Mouse (Mus musculus) heart, adult 8-10 months (tissue): ENCODE measurements around the gene Foxp4. TPM values are rescaled to one million over a fixed set of nuclear protein-coding genes. Genes with fewer than 3 reads are reported as not detected.
"Not testable (repeated sequence)": the region's sequence is repeated elsewhere in the genome, so short reads cannot be mapped to it uniquely, and the experiment has no call there.

ENCODE experiments used
- DNase-seq: peaks from one replicate; pipeline ENCODE4 v3.0.0; 2022; ENCODE audit warnings: low spot score
- total RNA-seq, 4 experiments: library from RNA; stranded (reverse); gene quantifications; 2 replicates each; pipeline ENCODE4 v1.2.4; 2022

The Foxp4 gene
- total RNA-seq, 4 experiments from 2014 or later: 10.2 to 12.7 (median 10.5) TPM

DNA sequence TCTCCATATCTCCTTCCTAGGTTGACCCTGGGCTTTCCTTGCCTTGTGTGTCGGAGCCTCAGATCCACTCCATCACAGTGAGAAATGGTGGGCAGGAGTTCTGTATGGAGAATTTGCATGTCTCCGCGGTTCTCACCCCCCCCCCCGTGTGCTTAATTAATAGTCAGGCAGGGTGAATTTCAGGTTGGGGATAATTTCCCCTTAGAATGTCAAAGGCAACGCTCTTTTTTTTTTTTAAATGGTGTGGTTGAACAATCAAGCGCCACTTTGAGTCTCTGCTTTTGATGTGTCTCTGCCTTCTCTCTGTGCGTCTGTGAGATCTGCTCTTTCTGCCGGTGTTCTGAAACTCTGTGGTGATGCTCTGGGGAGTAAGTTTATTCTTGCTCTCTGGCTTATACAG, 69.5 kb downstream of the Foxp4 start:
- DNase-seq: no peak

- no peak for DNase-seq
Measured at GRCm38 (mm10) chr17:47853760-47854159, 70.7 kb downstream of the Foxp4 start.

DNA sequence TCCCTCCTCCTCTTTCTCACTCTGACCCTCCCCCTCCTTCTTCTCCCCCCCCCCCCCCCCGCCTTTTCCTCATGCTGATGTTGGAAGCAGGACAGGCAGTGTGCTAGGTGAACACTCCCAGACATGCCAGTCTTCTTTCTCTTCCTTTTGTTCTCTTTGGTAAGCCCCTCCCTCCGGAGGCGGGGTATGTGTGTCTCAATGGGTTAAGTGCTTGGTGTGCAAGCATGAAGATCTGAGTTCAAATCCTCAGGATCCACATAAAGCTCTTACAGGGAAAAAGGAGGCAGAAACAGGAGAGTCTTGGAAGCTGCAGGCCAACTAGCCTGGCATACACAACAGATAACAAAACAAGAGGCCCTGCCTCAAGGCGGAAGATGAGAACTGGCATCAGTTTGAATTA, 71.1 kb downstream of the Foxp4 start:
- DNase-seq: no peak

DNA sequence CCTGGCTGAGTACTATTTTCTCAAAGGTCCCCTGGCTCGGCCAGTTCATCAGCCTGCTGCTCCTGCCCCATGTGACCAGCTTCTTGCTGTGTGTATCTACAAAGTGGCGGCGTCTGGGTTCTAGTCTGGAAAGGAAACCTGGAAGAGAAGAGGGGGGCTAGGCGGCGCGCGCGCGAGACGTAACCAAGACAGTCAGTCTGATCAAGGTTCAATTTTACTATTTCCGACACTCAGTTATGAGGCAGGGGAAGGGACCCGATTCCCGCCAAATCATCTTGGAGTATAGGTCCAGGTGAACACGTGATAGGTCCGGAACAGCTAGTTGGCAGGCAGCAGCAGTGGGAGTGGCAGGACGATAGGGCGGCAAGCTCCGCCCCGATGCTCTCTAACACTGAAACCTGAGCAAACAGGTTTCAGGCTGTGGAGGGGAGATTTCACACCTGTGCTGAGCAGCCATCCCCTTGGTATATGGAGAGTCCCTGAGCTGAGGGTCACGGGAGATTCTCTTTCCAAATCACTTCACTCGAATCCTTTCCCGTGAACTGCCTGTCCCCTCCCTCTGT, 72.6 kb downstream of the Foxp4 start:
- not testable (repeated sequence) for DNase-seq

- DNase-seq: no peak
Measured at GRCm38 (mm10) chr17:47850639-47851314, 73.7 kb downstream of the Foxp4 start.

DNA sequence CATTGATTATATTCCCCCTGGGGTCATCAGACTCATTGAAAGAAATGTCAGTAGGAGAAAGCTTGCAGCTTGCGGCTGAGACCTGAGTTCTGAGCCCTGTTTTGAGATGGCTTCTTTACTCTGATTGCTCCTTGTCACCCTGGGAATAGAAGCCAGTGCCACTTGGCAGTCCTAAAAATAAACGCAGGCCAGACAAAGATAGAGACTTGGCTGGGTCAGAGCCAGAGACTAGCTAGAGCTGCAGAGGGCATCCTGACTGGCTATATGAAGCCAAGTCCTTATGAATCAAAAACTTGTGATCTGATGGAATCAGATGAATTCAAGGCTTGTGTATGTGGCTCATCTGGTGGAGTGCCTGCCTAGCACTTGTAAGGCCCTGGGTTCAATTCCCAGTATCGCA, 74.4 kb downstream of the Foxp4 start:
- DNase-seq: peak; percentile 65

- no peak for DNase-seq
Measured at GRCm38 (mm10) chr17:47847985-47848384, 76.5 kb downstream of the Foxp4 start.

DNA sequence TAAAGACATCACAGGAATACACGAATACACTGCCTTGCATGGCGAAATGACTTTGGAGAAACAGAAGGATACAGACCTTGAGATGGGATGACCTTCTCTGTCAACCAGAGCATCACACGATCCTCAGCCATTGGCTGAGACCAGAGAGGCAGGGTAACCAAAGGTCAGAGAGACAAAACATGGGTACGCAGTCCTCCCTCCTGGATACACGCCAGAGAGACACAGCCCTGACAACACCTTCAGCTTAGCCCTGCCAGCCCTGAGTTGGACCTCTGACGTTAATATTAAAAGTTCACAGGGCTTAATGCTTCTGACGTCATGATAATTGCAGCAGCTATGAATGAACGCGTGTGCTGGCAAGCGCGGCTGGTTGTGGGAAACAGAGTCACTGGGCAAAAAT, 78.8 kb downstream of the Foxp4 start:
- DNase-seq: no peak

DNA sequence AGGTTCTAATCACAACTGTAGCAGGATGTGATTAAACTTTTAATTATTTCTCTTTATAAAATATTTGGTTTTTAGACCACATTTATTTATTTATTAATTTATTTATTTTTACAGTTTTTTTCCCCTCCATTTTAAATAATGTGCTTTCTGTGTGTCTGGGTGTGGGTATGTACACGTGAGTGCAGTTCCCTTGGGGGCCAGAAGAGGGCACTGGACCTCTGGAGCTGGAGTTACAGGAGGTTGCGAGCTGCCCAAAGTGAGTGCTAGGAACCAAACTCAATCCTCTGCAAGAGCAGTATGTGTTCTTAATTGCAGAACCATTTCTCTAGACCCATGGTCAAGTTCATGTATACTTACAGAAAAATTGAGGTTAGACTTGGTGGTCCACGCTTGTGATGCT, 81.0 kb downstream of the Foxp4 start:
- no peak for DNase-seq

GRCm38 (mm10) chr17:47841931-47842623, 82.4 kb downstream of the Foxp4 start:
- DNase-seq: peak; percentile 90

- no peak for DNase-seq
Measured at GRCm38 (mm10) chr17:47841521-47841920, 82.9 kb downstream of the Foxp4 start.

GRCm38 (mm10) chr17:47837808-47838207, 86.6 kb downstream of the Foxp4 start:
- DNase-seq: no peak

GRCm38 (mm10) chr17:47834482-47834767, 90.0 kb downstream of the Foxp4 start, which contains the start of gene Mdfi:
TSS of gene Mdfi (minus strand) at chr17:47834691.
- no peak for DNase-seq

DNA sequence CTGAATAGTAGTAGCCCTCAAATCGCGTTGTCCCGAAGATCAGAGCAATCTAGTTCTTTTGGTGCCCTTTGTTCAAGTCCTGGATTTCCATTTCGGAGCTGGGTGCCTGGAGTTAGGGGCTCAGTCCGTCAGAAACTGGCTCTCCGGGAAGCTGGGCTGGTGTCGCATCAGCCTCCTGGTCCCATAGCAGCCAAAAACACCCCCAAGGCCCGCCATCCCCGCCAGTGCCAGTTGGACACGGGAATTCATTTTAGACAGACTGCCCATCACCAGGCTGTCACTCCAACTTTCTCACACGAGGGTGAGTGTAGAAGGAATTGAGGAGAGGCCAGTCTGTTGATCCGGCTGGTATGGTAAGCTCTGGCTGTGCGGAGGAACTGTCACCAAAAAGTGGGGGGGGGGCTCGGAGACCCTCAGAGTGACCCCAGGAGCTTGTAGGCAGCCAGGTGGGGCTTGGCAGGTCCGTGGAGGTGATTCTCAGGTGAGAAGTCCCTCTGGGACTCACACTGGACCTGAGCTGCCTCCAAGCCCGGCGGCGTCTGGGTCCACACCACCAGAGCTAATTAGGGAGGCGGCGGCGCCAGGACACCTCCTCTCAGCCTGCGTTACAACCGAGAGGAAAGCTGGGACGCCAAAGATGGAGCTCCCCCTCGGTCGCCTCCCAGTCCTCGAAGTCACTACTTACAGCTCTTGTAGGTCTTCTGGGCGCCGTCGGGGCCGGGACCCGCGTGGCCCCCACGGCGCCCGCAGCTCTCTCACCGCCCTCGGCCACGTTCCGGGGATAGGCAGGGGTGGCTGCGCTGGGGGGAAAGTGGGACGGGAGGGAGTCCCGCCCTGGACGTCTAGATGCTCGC, 90.6 kb downstream of the Foxp4 start:
- no peak for DNase-seq

GRCm38 (mm10) chr17:47833029-47833627, 91.3 kb downstream of the Foxp4 start:
- DNase-seq: no peak

- DNase-seq: no peak
Measured at GRCm38 (mm10) chr17:47832501-47833028, 91.9 kb downstream of the Foxp4 start.

DNA sequence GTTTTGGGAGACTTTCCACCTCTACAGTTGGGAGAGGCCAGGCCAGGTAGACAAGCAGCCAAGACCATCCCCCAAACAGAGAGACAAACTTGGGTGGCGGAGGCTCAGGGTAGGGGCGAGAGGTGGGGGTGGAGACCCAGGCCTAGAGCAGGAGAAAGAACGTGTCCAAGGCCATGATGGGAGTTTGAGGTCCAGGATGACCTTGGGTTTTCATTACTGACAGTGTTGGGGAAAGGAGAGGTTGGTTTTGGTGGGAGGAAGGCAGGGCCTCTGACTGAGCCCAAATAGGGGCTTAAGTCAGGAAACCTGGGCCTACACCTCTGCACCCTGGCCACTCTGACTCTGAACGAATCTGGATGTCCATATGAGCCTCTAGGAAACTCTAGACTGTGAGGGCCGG, 92.7 kb downstream of the Foxp4 start:
- no peak for DNase-seq

DNA sequence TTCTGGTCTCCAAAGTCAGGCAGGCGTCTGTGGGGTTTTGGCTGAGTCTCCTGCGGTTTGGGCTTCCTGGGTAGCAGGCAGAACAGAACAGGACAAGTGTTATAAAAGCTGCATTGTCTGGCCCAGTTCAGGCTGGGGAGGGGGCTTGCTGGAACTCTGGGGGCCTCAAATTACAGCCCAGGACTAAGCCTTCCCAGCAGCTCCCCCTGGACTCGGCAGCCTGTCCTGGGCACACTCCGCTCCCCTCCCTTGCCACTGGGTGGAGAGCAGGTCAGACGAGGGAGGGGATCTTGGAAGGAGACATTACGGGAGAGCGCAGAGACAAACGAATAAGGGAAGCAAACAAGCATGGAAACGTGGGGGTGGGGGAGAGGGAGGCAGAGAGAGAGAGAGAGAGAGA, 93.3 kb downstream of the Foxp4 start:
- DNase-seq: no peak

GRCm38 (mm10) chr17:47821339-47821738, 103.1 kb downstream of the Foxp4 start:
- DNase-seq: no peak

- no peak for DNase-seq
Measured at GRCm38 (mm10) chr17:47818038-47818725, 106.3 kb downstream of the Foxp4 start.
